Mouse (Mus musculus) neural tube, embryonic 11.5 days (tissue): ENCODE results near the gene Gm13539. TPM values are rescaled to one million over a fixed set of nuclear protein-coding genes. Genes with fewer than 3 reads are reported as not detected.
A peak's percentile ranks its signal among the peaks of the same experiment; 100 is the strongest.
"Not testable (repeated sequence)": the region's sequence is repeated elsewhere in the genome, so short reads cannot be mapped to it uniquely, and the experiment has no call there.

Source experiments
- ATAC-seq: fragments of 200-750 bp; cut with Nextera tagmentation; 2 replicates; pipeline ENCODE4 v1.8.0; 2017; ENCODE audit warnings: moderate number of reproducible peaks, mild to moderate bottlenecking, moderate TSS enrichment, moderate library complexity; ENCODE audit not compliant: insufficient read depth, low FRiP score, low TSS enrichment
- DNase-seq: peaks from one replicate; pipeline ENCODE4 v3.0.0-alpha.2; 2015; ENCODE audit warnings: low spot score
- H3K27ac ChIP-seq: fragments of 300-500 bp; sonication (generic); 2 replicates; pipeline ENCODE4 v1.5.1; 2014; ENCODE audit warnings: low read depth, mild to moderate bottlenecking, low read length
- H3K27me3 ChIP-seq: fragments of 300-500 bp; sonication (generic); 2 replicates; pipeline ENCODE4 v1.6.1; 2014; ENCODE audit warnings: mild to moderate bottlenecking, low read length, mixed read lengths; ENCODE audit not compliant: control insufficient read depth, insufficient read depth
- H3K36me3 ChIP-seq: fragments of 300-500 bp; sonication (generic); 2 replicates; pipeline ENCODE4 v1.6.1; 2014; ENCODE audit warnings: mild to moderate bottlenecking, low read length, moderate library complexity, mixed read lengths; ENCODE audit not compliant: control insufficient read depth, insufficient read depth
- H3K4me1 ChIP-seq: fragments of 300-500 bp; sonication (generic); 2 replicates; pipeline ENCODE4 v1.6.1; 2014; ENCODE audit warnings: low read length, mixed read lengths; ENCODE audit not compliant: control insufficient read depth, insufficient read depth
- H3K4me2 ChIP-seq: fragments of 300-500 bp; sonication (generic); 2 replicates; pipeline ENCODE4 v1.6.1; 2014; ENCODE audit warnings: low read depth, mild to moderate bottlenecking, moderate library complexity
- H3K4me3 ChIP-seq: fragments of 300-500 bp; sonication (generic); 2 replicates; pipeline ENCODE4 v1.5.1; 2014; ENCODE audit warnings: low read depth, low read length
- H3K9ac ChIP-seq: fragments of 300-500 bp; sonication (generic); 2 replicates; pipeline ENCODE4 v1.6.1; 2014; ENCODE audit warnings: mild to moderate bottlenecking, low read length
- H3K9me3 ChIP-seq: fragments of 300-500 bp; sonication (generic); 2 replicates; pipeline ENCODE4 v1.6.1; 2016; ENCODE audit warnings: low read length; ENCODE audit not compliant: control insufficient read depth
- WGBS: fragments of 180-500 bp; shearing (Covaris S2); extraction: QIAGEN DNeasy Blood & Tissue Kit; methylation state at CpG from one replicate; pipeline ENCODE4 v1.1.7; 2014; 5-methylcytosine and 5-hydroxymethylcytosine counted together
- polyA plus RNA-seq: library from polyadenylated mRNA; unstranded; fragments of >200 nt; fragmentation: Nextera tagmentation; extraction: Ambion mirVana; gene quantifications from 2 replicates; pipeline ENCODE4 v1.2.1, GENCODE M21; 2014

Gm13539 gene
- polyA plus RNA-seq, 1 experiment from 2014 or later = not detected

GRCm38 (mm10) chr2:25811711-25812110 is 29.7 kb downstream of the Gm13539 start:
- H3K27me3 ChIP-seq = no peaks in the 10 kb centered on the region
- WGBS = 89% methylated on average over 2 of the region's 2 CpGs
- ATAC-seq (no peak), DNase-seq (no peak)
- no peak overlapping the region for H3K9ac ChIP-seq
- H3K27ac ChIP-seq = no peak overlapping the region
- no peak overlapping the region for H3K4me3 ChIP-seq
- no peak overlapping the region for H3K4me2 ChIP-seq
- H3K9me3 ChIP-seq = no peaks in the 10 kb centered on the region
- H3K4me1 ChIP-seq = no peaks in the 10 kb centered on the region
- no peaks in the 10 kb centered on the region for H3K36me3 ChIP-seq

- DNase-seq (no peak), ATAC-seq (no peak)
- H3K9me3 ChIP-seq = no peaks in the 10 kb centered on the region
- H3K4me2 ChIP-seq = no peak overlapping the region
- no peak overlapping the region for H3K4me3 ChIP-seq
- no peaks in the 10 kb centered on the region for H3K36me3 ChIP-seq
- H3K4me1 ChIP-seq = no peaks in the 10 kb centered on the region
- H3K9ac ChIP-seq = no peak overlapping the region
- H3K27ac ChIP-seq = no peak overlapping the region
- H3K27me3 ChIP-seq = no peaks in the 10 kb centered on the region
- WGBS = 76% methylated on average over 5 of the region's 5 CpGs
These were observed 31.3 kb downstream of the Gm13539 start for GRCm38 (mm10) chr2:25813364-25813763.

- H3K36me3 ChIP-seq, H3K27me3 ChIP-seq, H3K4me2 ChIP-seq, H3K9ac ChIP-seq, H3K27ac ChIP-seq, H3K4me3 ChIP-seq, ATAC-seq, DNase-seq, H3K9me3 ChIP-seq, H3K4me1 ChIP-seq: not testable (repeated sequence)
- 78% methylated on average over 1 of the region's 1 CpGs for WGBS
These were observed 33.7 kb downstream of the Gm13539 start, which contains the start of gene Glt6d1 for GRCm38 (mm10) chr2:25815748-25816147. Glt6d1 (minus strand) TSS chr2:25815848.

DNA sequence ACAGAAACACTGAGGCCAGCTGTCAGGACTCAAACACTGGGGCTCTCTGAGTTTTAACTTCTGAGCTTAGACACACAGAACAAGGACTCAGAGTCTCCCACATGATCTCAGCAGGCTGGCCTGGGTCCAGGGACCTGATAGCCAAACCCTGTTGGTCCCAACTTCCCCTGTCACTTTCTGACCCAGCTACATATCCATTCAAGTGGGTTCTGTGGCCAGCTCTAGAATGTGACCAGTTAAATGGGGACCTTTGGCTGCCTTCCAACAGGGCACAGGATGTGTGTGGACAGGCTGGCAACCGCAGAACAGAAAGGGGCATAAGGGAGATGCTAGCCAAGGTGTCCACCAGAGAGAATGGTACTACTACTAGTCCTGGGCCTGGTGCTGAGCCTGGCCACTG is 40.7 kb downstream of the Gm13539 start, which contains the start of gene Lcn9:
Lcn9 (plus strand) TSS at position 348 of the 400 bp plus-strand sequence.
- Histone ChIP-seq H3K9ac (no peak within 1 kb of the TSS), H3K9me3 (no peaks in the 10 kb centered on the region), H3K4me1 (no peaks in the 10 kb centered on the region), H3K27ac (no peak within 1 kb of the TSS), H3K36me3 (no peaks in the 10 kb centered on the region), H3K4me3 (no peak within 1 kb of the TSS), H3K4me2 (no peak within 1 kb of the TSS), H3K27me3 (no peaks in the 10 kb centered on the region)
- 96% methylated on average over 1 of the region's 1 CpGs for WGBS
- no peak for DNase-seq
- ATAC-seq = no peak

- DNase-seq (no peak), ATAC-seq (no peak)
- Histone ChIP-seq H3K9ac (no peak overlapping the region), H3K27ac (no peak overlapping the region), H3K4me3 (no peak overlapping the region), H3K36me3 (no peaks in the 10 kb centered on the region), H3K9me3 (no peaks in the 10 kb centered on the region), H3K4me1 (no peaks in the 10 kb centered on the region), H3K27me3 (no peaks in the 10 kb centered on the region), H3K4me2 (no peak overlapping the region)
- 85% methylated on average over 3 of the region's 3 CpGs for WGBS
These were observed 42.7 kb downstream of the Gm13539 start for GRCm38 (mm10) chr2:25824751-25825150.

GRCm38 (mm10) chr2:25828344-25828947 is 46.4 kb downstream of the Gm13539 start:
- ATAC-seq (no peak), DNase-seq (no peak)
- H3K4me3 ChIP-seq = no peak overlapping the region
- H3K27me3 ChIP-seq = no peaks in the 10 kb centered on the region
- no peaks in the 10 kb centered on the region for H3K36me3 ChIP-seq
- H3K9me3 ChIP-seq = no peaks in the 10 kb centered on the region
- WGBS = 87% methylated on average over 8 of the region's 8 CpGs
- H3K4me2 ChIP-seq = no peak overlapping the region
- no peak overlapping the region for H3K27ac ChIP-seq
- no peak overlapping the region for H3K9ac ChIP-seq
- H3K4me1 ChIP-seq = no peaks in the 10 kb centered on the region

DNA sequence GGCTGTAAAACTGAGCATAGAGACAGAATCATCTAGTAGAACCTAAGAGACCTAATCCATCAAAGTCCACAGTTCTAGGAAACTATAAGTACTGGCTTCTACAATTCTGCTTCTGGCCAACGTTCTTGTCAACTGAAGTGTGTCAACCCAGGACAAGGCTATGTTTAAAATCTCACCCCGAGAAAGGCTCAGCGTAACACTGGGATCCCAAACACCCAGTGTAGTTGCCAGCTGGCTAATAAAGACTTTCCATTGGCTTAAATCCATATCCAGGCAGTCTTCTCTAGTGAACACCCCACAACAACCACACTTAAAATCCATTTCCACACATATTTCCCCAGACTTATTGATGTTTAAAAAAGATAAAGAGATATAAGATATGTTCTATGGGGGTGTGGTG is 48.7 kb downstream of the Gm13539 start:
- Histone ChIP-seq H3K4me3 (no peak overlapping the region), H3K9ac (no peak overlapping the region), H3K4me1 (no peaks in the 10 kb centered on the region), H3K27me3 (no peaks in the 10 kb centered on the region), H3K27ac (no peak overlapping the region), H3K36me3 (no peaks in the 10 kb centered on the region), H3K9me3 (no peaks in the 10 kb centered on the region), H3K4me2 (no peak overlapping the region)
- WGBS = 92% methylated on average over 3 of the region's 3 CpGs
- ATAC-seq (no peak), DNase-seq (no peak)

DNA sequence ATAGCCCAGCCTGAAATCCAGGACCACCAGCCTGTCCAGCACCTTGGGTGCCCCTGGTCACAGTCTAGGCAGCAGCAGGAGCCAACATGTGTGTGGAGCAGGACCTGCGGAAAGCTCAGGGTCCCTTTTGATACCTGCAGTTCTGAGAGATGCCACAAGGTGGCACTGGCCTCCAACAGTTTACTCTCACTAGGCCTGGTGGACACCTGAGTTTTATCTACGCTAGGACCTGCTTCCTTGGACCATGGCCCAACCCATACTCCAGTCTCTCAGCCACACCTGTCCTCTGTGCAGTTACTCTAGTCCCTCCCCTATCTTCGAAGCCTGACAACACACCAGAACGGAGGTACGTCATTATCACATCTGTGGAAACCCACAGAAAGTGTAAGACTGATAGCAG is 54.2 kb downstream of the Gm13539 start:
- ATAC-seq (no peak), DNase-seq (peak; percentile 73)
- no peak overlapping the region for H3K4me2 ChIP-seq
- H3K4me1 ChIP-seq = no peaks in the 10 kb centered on the region
- H3K9ac ChIP-seq = no peak overlapping the region
- 54% methylated on average over 5 of the region's 5 CpGs for WGBS
- no peak overlapping the region for H3K27ac ChIP-seq
- H3K27me3 ChIP-seq = no peaks in the 10 kb centered on the region
- H3K9me3 ChIP-seq = no peaks in the 10 kb centered on the region
- H3K36me3 ChIP-seq = no peaks in the 10 kb centered on the region
- no peak overlapping the region for H3K4me3 ChIP-seq
